Mouse (Mus musculus) bone marrow, adult 2 months (tissue): ENCODE measurements around the gene Cdcp2.

Source experiments
- CTCF ChIP-seq: fragments of 200-500 bp; IDR thresholded peaks from 2 replicates; pipeline ENCODE4 v1.5.1; 2011; ENCODE audit warnings: low read length, control low read depth; ENCODE audit not compliant: control insufficient read depth, insufficient read depth
- POLR2A ChIP-seq: fragments of 200-500 bp; IDR thresholded peaks from 2 replicates; pipeline ENCODE4 v1.6.1; 2011; ENCODE audit warnings: low read depth, mild to moderate bottlenecking, control low read depth, low read length, borderline replicate concordance; ENCODE audit not compliant: control insufficient read depth

- no peak for TF ChIP-seq CTCF
- TF ChIP-seq POLR2A, result no peak
Measured at GRCm38 (mm10) chr4:107130534-107130933, 33.8 kb downstream of the Cdcp2 start.
